Mouse (Mus musculus) CH12.LX (cell line): Measurements from ENCODE around the gene Trpv1. TPM values are rescaled to one million over a fixed set of nuclear protein-coding genes. Genes with fewer than 3 reads are reported as not detected.

Experiments
- DNase-seq: peaks from one replicate; pipeline ENCODE4 v3.0.0-alpha.2; 2013; ENCODE audit errors: extremely low read depth
- H3K27ac ChIP-seq: 2 replicates; pipeline ENCODE4 v1.5.1; 2012; ENCODE audit warnings: low read depth, mild to moderate bottlenecking, control low read depth, moderate library complexity; ENCODE audit not compliant: insufficient read depth
- H3K27me3 ChIP-seq: replicated peaks from 2 replicates; pipeline ENCODE3; 2012; ENCODE audit warnings: inconsistent platforms
- H3K36me3 ChIP-seq, 2 experiments: replicated peaks in 1 of 2; 2 replicates each; pipeline versions ENCODE3 to v1.6.1; 2012; ENCODE audit warnings: inconsistent platforms in 1 of 2, low read length in 1 of 2, mild to moderate bottlenecking in 1 of 2, mixed read lengths in 1 of 2, moderate library complexity in 1 of 2; ENCODE audit not compliant: control insufficient read depth in 1 of 2, insufficient read depth in 1 of 2
- H3K4me1 ChIP-seq, 2 experiments: 2 replicates each; pipeline ENCODE4 v1.6.1; 2012; ENCODE audit warnings: inconsistent platforms in 1 of 2, moderate library complexity in 1 of 2; ENCODE audit not compliant: insufficient read depth in 2 of 2, control insufficient read depth in 1 of 2
- H3K4me2 ChIP-seq: 2 replicates; pipeline ENCODE4 v1.6.1; 2012; ENCODE audit warnings: low read depth, mild to moderate bottlenecking, control low read depth; ENCODE audit not compliant: poor library complexity, insufficient read depth, severe bottlenecking
- H3K4me3 ChIP-seq, 3 experiments: fragments of 150-350 bp in 1 of 3; sonication (generic) in 1 of 3; replicated peaks in 1 of 3; 2 replicates each; pipeline versions ENCODE3 to v1.5.1; 2011 to 2012; ENCODE audit warnings: low read depth in 2 of 3, low read length in 2 of 3, mild to moderate bottlenecking in 2 of 3, moderate library complexity in 2 of 3, control low read depth in 1 of 3, improper control_type of control experiment in 1 of 3, inconsistent platforms in 1 of 3, mixed read lengths in 1 of 3; ENCODE audit not compliant: poor library complexity in 1 of 3
- H3K79me2 ChIP-seq: replicated peaks from 2 replicates; pipeline ENCODE4 v1.6.1; 2012; ENCODE audit warnings: mild to moderate bottlenecking, moderate library complexity; ENCODE audit not compliant: control insufficient read depth, poor library complexity, insufficient read depth, severe bottlenecking; ENCODE audit errors: extremely low read depth
- H3K9ac ChIP-seq: 2 replicates; pipeline ENCODE4 v1.6.1; 2012; ENCODE audit warnings: low read depth, mild to moderate bottlenecking, control low read depth, moderate library complexity; ENCODE audit not compliant: insufficient read depth
- H3K9me3 ChIP-seq: replicated peaks from 2 replicates; pipeline ENCODE3; 2012; ENCODE audit warnings: low read length, inconsistent platforms, mixed read lengths
- BHLHE40 ChIP-seq: IDR thresholded peaks from 2 replicates; pipeline ENCODE4 v1.6.1; 2011; ENCODE audit warnings: mild to moderate bottlenecking, low read depth, low read length, improper control_type of control experiment
- CHD2 ChIP-seq: IDR thresholded peaks from 2 replicates; pipeline ENCODE4 v1.6.1; 2011; ENCODE audit warnings: low read length, improper control_type of control experiment
- CTCF ChIP-seq, 2 experiments: IDR thresholded peaks in 1 of 2; conservative IDR thresholded peaks in 1 of 2; 2 replicates each; pipeline ENCODE4 v1.5.1; 2011 to 2012; ENCODE audit warnings: low read depth in 2 of 2, low read length in 2 of 2, improper control_type of control experiment in 1 of 2, inconsistent platforms in 1 of 2, mild to moderate bottlenecking in 1 of 2, moderate library complexity in 1 of 2
- EP300 ChIP-seq: IDR thresholded peaks from 2 replicates; pipeline ENCODE4 v1.6.1; 2011; ENCODE audit warnings: low read length, improper control_type of control experiment
- GABPA ChIP-seq: IDR thresholded peaks from 2 replicates; pipeline ENCODE4 v1.6.1; 2012; ENCODE audit warnings: low read depth, low read length, improper control_type of control experiment, inconsistent platforms; ENCODE audit not compliant: insufficient replicate concordance
- HCFC1 ChIP-seq: IDR thresholded peaks from 2 replicates; pipeline ENCODE4 v1.6.1; 2012; ENCODE audit warnings: low read depth, mild to moderate bottlenecking, inconsistent platforms, low read length, improper control_type of control experiment
- KAT2A ChIP-seq: IDR thresholded peaks from 2 replicates; pipeline ENCODE4 v1.6.1; 2012; ENCODE audit warnings: low read length, improper control_type of control experiment, inconsistent platforms; ENCODE audit not compliant: insufficient replicate concordance
- MAZ ChIP-seq: IDR thresholded peaks from 2 replicates; pipeline ENCODE4 v1.6.1; 2012; ENCODE audit warnings: low read depth, mild to moderate bottlenecking, inconsistent platforms, low read length, improper control_type of control experiment, moderate library complexity
- NRF1 ChIP-seq: IDR thresholded peaks from 2 replicates; pipeline ENCODE4 v1.6.1; 2014; ENCODE audit warnings: low read depth, mild to moderate bottlenecking, inconsistent platforms, low read length, improper control_type of control experiment, moderate library complexity
- RAD21 ChIP-seq: IDR thresholded peaks from 2 replicates; pipeline ENCODE4 v1.6.1; 2011; ENCODE audit warnings: low read depth, mild to moderate bottlenecking, low read length, improper control_type of control experiment, moderate library complexity
- SIN3A ChIP-seq: IDR thresholded peaks from 2 replicates; pipeline ENCODE4 v1.6.1; 2012; ENCODE audit warnings: low read length, improper control_type of control experiment, inconsistent platforms
- SMC3 ChIP-seq: IDR thresholded peaks from 2 replicates; pipeline ENCODE4 v1.6.1; 2011; ENCODE audit warnings: low read depth, low read length, improper control_type of control experiment
- TCF12 ChIP-seq: IDR thresholded peaks from 2 replicates; pipeline ENCODE4 v1.6.1; 2014; ENCODE audit warnings: low read depth, mild to moderate bottlenecking, inconsistent platforms, low read length, improper control_type of control experiment
- USF1 ChIP-seq: IDR thresholded peaks from 2 replicates; pipeline ENCODE4 v1.6.1; 2014; ENCODE audit warnings: low read depth, mild to moderate bottlenecking, inconsistent platforms, low read length, improper control_type of control experiment
- ZMIZ1 ChIP-seq: IDR thresholded peaks from 2 replicates; pipeline ENCODE4 v1.6.1; 2012; ENCODE audit warnings: low read depth, mild to moderate bottlenecking, inconsistent platforms, low read length, improper control_type of control experiment
- ZNF384 ChIP-seq: IDR thresholded peaks from 2 replicates; pipeline ENCODE4 v1.6.1; 2012; ENCODE audit warnings: low read depth, low read length, improper control_type of control experiment, inconsistent platforms
- dilution Hi-C: fragments of 300-500 bp; cut with MboI; formaldehyde crosslinking; loops from 2 replicates; pipeline ENCODE4 v1.14.3; 2020; ENCODE audit warnings: low sequenced_read_pairs; ENCODE audit not compliant: extremely low pct_unique_long_range_greater_than_20kb, extremely low pct_ligation_motif_present
- in situ Hi-C: fragments of 300-500 bp; cut with MboI; formaldehyde crosslinking; loops from 3 replicates; pipeline ENCODE4 v1.14.3; 2019; ENCODE audit warnings: low sequenced_read_pairs, low pct_ligation_motif_present, low pct_unique_long_range_greater_than_20kb, mixed read lengths
- polyA plus RNA-seq: library from polyadenylated mRNA; unstranded; fragments of >175 nt; gene quantifications from 2 replicates; pipeline ENCODE4 v1.2.1, GENCODE M21; 2012; ENCODE audit warnings: low read depth; ENCODE audit not compliant: insufficient read length
- total RNA-seq, 2 experiments: library from RNA; depleted of rRNA; stranded (reverse); fragments of 300-350 nt in 1 of 2; fragments of >200 nt in 1 of 2; gene quantifications; 2 replicates each; pipeline ENCODE4 v1.2.3; 2012 to 2014

The Trpv1 gene
- total and polyA plus RNA-seq, 3 experiments: 0.08 to 0.13 TPM; not detected in 1

DNA sequence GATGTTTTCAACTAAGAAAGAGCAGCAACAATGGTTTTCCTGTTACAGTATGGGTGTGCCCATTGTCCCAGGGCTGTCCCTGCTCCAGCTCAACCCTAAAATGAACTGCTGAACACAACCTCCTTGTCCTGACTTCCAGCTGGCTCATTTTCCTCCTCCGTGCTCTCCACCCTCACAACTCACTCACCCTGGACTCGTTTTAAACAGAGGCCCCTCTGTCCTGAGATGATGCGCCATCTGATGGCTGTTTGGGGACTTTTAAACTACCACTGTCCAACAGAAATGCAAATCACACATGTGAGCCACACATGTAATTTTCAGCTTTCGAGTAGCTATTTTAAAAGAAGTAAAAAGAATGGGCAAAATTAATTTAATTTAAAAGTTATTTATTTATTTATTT is 32.5 kb upstream of the Trpv1 start:
- Histone ChIP-seq H3K9ac (no peak overlapping the region), H3K27me3 (peaks cover 2% of the 10 kb centered on the region), H3K4me2 (no peak overlapping the region), H3K27ac (no peak overlapping the region), H3K4me1 (peaks cover 6 to 25% of the 10 kb centered on the region in 2 experiments; a peak in 3 of 4 replicates), H3K36me3 (no peaks in the 10 kb centered on the region), H3K79me2 (no peaks in the 10 kb centered on the region), H3K4me3 (no peak overlapping the region), H3K9me3 (no peaks in the 10 kb centered on the region)
- DNase-seq: peak; percentile 21
- TF ChIP-seq MAZ: no peak
- TF ChIP-seq SMC3: peak; percentile 52
- peak; percentile 47 for TF ChIP-seq RAD21
- peak; percentile 74 for TF ChIP-seq BHLHE40
- TF ChIP-seq CTCF (conservative IDR thresholded peaks at IDR 0.05 in 1 of 2, IDR thresholded peaks at IDR 0.05 in 1 of 2; ENCODE audit: low read depth in 2 of 2, low read length in 2 of 2): peak in 1 of 2 experiments; percentile 73; a peak in 2 of 4 replicates
- in situ Hi-C loops (no loop called here), dilution Hi-C loops (no loop called here)

- Histone ChIP-seq H3K27me3 (peaks cover 2% of the 10 kb centered on the region), H3K4me1 (peaks cover 4 to 16% of the 10 kb centered on the region in 2 experiments; a peak in 3 of 4 replicates), H3K27ac (no peak overlapping the region), H3K9me3 (peaks cover 2% of the 10 kb centered on the region), H3K4me2 (no peak overlapping the region), H3K36me3 (no peaks in the 10 kb centered on the region), H3K4me3 (no peak overlapping the region), H3K79me2 (no peaks in the 10 kb centered on the region), H3K9ac (no peak overlapping the region)
- dilution Hi-C loops (no loop called here), in situ Hi-C loops (no loop called here)
- no peak for TF ChIP-seq SIN3A
- no peak for TF ChIP-seq ZNF384
- TF ChIP-seq TCF12: no peak
- TF ChIP-seq HCFC1: no peak
- TF ChIP-seq USF1: no peak
- TF ChIP-seq GABPA: no peak
- TF ChIP-seq KAT2A: no peak
- TF ChIP-seq CHD2: no peak
- no peak for TF ChIP-seq ZMIZ1
- TF ChIP-seq EP300: no peak
- no peak for TF ChIP-seq NRF1
- DNase-seq: no peak
Observed at GRCm38 (mm10) chr11:73203895-73204294, 30.2 kb upstream of the Trpv1 start.
